Mouse (Mus musculus) stomach, embryonic 14.5 days (tissue): ENCODE results near the gene Fabp6. TPM values are rescaled to one million over a fixed set of nuclear protein-coding genes. Genes with fewer than 3 reads are reported as not detected.

Source experiments
- ATAC-seq: fragments of 200-750 bp; cut with Nextera tagmentation; 2 replicates; pipeline ENCODE4 v1.8.0; 2017; ENCODE audit warnings: low read depth, moderate TSS enrichment; ENCODE audit not compliant: insufficient number of reproducible peaks, insufficient read depth, low FRiP score
- H3K27ac ChIP-seq: fragments of 300-500 bp; sonication (generic); 2 replicates; pipeline ENCODE4 v1.5.1; 2014; ENCODE audit warnings: mild to moderate bottlenecking, low read length, moderate library complexity, mixed read lengths
- H3K27me3 ChIP-seq: fragments of 300-500 bp; sonication (generic); 2 replicates; pipeline ENCODE4 v1.6.1; 2014; ENCODE audit warnings: low read length, control low read depth, mixed read lengths; ENCODE audit not compliant: control insufficient read depth, insufficient read depth
- H3K36me3 ChIP-seq: fragments of 300-500 bp; sonication (generic); 2 replicates; pipeline ENCODE4 v1.6.1; 2014; ENCODE audit warnings: mild to moderate bottlenecking, control low read depth, low read length, moderate library complexity, mixed read lengths; ENCODE audit not compliant: control insufficient read depth, insufficient read depth
- H3K4me1 ChIP-seq: fragments of 300-500 bp; sonication (generic); 2 replicates; pipeline ENCODE4 v1.6.1; 2014; ENCODE audit warnings: low read length, control low read depth, mixed read lengths; ENCODE audit not compliant: control insufficient read depth, insufficient read depth
- H3K4me2 ChIP-seq: fragments of 300-500 bp; sonication (generic); replicated peaks from 2 replicates; pipeline ENCODE4 v1.6.1; 2014; ENCODE audit warnings: low read depth, low read length, control low read depth
- H3K4me3 ChIP-seq: fragments of 300-500 bp; sonication (generic); 2 replicates; pipeline ENCODE4 v1.5.1; 2014; ENCODE audit warnings: low read depth, low read length, control low read depth
- H3K9ac ChIP-seq: fragments of 300-500 bp; sonication (generic); replicated peaks from 2 replicates; pipeline ENCODE4 v1.6.1; 2014; ENCODE audit warnings: low read depth, mild to moderate bottlenecking, control low read depth, low read length, moderate library complexity, mixed read lengths
- H3K9me3 ChIP-seq: fragments of 300-500 bp; sonication (generic); 2 replicates; pipeline ENCODE4 v1.6.1; 2016; ENCODE audit warnings: low read depth, low read length, control low read depth; ENCODE audit not compliant: control insufficient read depth
- WGBS: fragments of 180-500 bp; shearing (Covaris S2); extraction: QIAGEN DNeasy Blood & Tissue Kit; methylation state at CpG from one replicate; pipeline ENCODE4 v1.1.7; 2014; 5-methylcytosine and 5-hydroxymethylcytosine counted together
- polyA plus RNA-seq: library from polyadenylated mRNA; unstranded; fragments of >200 nt; fragmentation: Nextera tagmentation; extraction: Ambion mirVana; gene quantifications from 2 replicates; pipeline ENCODE4 v1.2.1, GENCODE M21; 2014

Gene Fabp6
- not detected in 2 replicates for polyA plus RNA-seq

DNA sequence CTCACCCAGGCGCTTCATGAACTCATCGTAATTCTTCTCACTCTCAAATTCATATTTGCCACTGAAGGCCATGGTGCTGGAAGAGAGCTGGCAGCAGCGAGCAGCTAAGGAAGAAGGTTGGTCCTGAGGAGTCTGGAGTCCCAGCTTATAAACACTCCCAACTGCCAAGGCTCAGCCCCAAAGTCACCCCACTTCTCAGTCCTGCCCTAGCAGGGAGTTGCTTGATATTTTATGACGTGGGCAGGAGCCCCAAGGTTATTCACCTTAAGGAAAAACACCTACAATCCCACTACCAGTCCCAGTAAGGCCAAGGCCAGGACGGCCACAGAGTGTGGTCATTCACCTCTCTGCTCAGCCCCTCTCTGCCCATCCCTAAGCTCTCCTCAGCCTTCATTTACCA lies at the start of gene Fabp6:
TSS of gene Fabp6 (minus strand) at position 101 of the 400 bp plus-strand sequence.
- 82% methylated on average over 5 of the region's 5 CpGs for WGBS
- no peaks in the 10 kb centered on the region for H3K36me3 ChIP-seq
- ATAC-seq = no peak

DNA sequence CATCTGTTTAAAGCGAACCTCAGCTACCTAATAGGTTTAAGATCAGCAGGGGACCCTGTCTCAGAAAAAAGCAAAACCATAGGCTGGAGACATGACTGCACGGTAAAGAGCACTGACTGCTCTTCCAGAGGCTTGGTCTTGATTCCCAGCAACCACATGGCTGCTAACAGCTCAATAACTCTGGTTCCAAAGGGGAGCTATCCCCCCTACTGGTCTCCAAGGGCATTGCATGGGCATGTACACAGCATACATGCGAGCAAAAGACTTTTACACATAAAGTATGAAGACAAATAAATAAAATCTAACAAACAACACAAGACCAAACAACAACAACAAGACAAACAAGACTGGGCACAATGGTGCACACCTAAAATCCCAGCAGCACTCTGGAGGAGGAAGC lies 43.9 kb upstream of the Fabp6 start:
- H3K27me3 ChIP-seq = no peaks in the 10 kb centered on the region
- no peak overlapping the region for H3K9ac ChIP-seq
- H3K4me1 ChIP-seq = peaks cover 8% of the 10 kb centered on the region; the same call in 1 of the 2 replicates
- H3K4me3 ChIP-seq = no peak overlapping the region
- WGBS = 93% methylated on average over 3 of the region's 3 CpGs
- no peaks in the 10 kb centered on the region for H3K36me3 ChIP-seq
- H3K27ac ChIP-seq = no peak overlapping the region
- H3K9me3 ChIP-seq = no peaks in the 10 kb centered on the region
- no peak for ATAC-seq
- H3K4me2 ChIP-seq = no peak overlapping the region

More for the DNA sequence above, at the start of gene Fabp6:
- Histone ChIP-seq H3K9ac (no peak within 1 kb of the TSS), H3K27ac (no peak within 1 kb of the TSS), H3K27me3 (no peaks in the 10 kb centered on the region), H3K9me3 (no peaks in the 10 kb centered on the region), H3K4me1 (no peaks in the 10 kb centered on the region), H3K4me2 (no peak within 1 kb of the TSS), H3K4me3 (no peak within 1 kb of the TSS)

DNA sequence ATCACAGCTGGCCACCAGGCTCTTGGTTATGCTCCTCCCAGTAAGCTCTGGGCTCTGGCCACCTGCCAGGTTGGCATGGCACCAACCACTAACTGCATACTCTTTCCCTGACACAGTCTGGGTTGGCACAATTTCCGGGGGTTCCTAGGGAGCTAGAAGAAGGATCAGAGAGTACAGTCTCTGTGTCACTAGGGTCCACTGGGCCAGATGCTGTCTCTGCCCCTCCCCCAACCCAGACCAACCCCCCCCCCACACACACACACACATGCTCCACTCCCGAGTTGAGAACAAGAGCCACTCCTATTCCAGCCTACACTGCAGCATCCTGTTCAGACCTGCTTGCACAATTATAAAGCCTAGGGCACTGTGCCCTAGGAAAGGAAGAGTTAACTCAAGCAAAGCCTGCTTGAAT lies 41.8 kb upstream of the Fabp6 start:
- 34% methylated on average over 2 of the region's 2 CpGs for WGBS
- Histone ChIP-seq H3K4me3 (no peak overlapping the region), H3K9ac (no peak overlapping the region), H3K4me2 (no peak overlapping the region), H3K4me1 (peaks cover 8% of the 10 kb centered on the region; the same call in 1 of the 2 replicates), H3K36me3 (no peaks in the 10 kb centered on the region), H3K27ac (peak overlapping the region; percentile 18; the same call in 1 of the 2 replicates), H3K9me3 (no peaks in the 10 kb centered on the region), H3K27me3 (no peaks in the 10 kb centered on the region)
- ATAC-seq = peak; percentile 78

DNA sequence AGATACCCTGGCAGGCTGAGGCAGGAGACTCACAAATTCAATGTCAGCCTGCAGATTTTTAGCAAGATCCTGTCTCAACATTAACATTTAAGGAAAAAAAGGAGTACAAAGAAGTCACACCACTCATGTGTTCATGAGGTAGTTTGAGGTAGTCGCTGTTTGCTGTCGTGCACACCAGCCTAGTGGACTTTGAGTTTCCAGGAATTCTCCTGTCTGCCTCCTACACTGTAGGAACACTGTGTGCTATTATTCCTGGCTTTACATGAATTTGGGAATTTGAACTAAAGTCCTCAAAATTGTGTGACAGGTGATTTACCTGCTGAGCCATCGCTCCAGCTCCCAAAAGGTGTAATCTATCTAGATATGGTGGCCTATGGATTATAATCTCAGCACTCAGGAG lies 37.1 kb upstream of the Fabp6 start:
- Histone ChIP-seq H3K9ac (no peak overlapping the region), H3K27me3 (no peaks in the 10 kb centered on the region), H3K4me3 (no peak overlapping the region), H3K4me1 (peaks cover 14% of the 10 kb centered on the region), H3K36me3 (no peaks in the 10 kb centered on the region), H3K9me3 (no peaks in the 10 kb centered on the region), H3K27ac (no peak overlapping the region), H3K4me2 (no peak overlapping the region)
- WGBS = 93% methylated on average over 3 of the region's 3 CpGs
- ATAC-seq = no peak

DNA sequence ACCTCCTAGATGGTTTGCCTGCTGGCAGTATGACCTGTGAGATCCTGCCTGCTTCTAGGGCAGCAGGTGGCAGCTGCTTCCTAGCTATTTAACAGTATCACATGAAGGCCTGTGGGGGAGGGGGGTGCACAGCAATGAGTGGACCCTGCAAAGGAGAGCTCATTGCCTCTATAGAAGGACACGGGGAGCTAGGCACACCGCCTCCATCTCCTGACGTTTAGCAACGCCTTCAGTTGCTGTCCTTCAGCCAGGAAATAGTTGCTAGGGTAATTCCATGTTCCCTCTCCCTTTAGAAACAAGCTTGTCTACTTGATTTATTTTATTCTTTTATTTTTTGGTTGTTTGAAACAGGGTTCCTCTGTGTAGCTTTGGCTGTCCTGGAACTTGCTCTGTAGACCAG lies 35.4 kb upstream of the Fabp6 start:
- H3K4me1 ChIP-seq = peaks cover 16% of the 10 kb centered on the region
- WGBS = 69% methylated on average over 4 of the region's 4 CpGs

DNA sequence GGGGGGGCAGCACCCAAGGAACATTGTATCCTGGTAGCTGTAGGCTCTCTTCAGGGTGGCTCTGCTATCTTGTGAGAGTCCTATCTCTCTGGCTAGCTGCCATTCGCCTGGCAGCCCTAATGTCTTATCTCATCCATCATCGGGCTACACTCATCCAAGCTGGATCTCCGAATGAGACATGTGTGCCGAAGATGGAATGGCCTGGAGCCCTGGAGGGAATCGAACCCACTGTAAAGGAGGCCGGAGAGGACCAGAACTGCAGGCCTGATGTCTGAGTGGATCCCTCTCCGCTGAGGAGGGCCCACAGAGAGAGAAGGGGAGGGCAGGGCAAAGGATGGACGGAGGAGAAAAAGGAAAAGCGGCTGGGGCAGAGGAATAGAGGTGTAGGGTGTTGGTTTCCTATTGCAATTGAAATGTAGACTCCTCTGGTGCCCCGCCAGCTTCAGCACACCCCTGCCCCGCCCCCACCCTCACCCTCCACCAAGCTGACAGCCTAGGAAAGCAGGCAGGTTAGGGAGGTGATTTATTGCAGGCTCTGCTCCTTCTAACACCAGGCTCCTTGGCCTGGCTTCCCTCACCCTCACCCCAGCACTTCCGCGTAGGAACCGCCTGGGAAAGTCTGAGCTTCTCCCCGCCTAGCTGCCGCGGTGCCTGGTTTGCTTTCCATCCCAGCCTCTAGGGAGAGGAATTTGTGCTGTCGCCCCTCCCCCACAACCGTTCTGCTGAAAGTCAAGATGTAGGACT lies 32.5 kb upstream of the Fabp6 start:
- Histone ChIP-seq H3K27me3 (no peaks in the 10 kb centered on the region), H3K4me3 (no peak overlapping the region), H3K4me2 (peak overlapping the region; percentile 25), H3K36me3 (no peaks in the 10 kb centered on the region), H3K27ac (peak overlapping the region; percentile 63), H3K9me3 (no peaks in the 10 kb centered on the region), H3K9ac (no peak overlapping the region), H3K4me1 (peaks cover 16% of the 10 kb centered on the region)
- ATAC-seq = peak; percentile 83
- WGBS = 14% methylated on average over 19 of the region's 19 CpGs

More for the DNA sequence above, 35.4 kb upstream of the Fabp6 start:
- no peaks in the 10 kb centered on the region for H3K27me3 ChIP-seq
- no peak overlapping the region for H3K4me2 ChIP-seq
- H3K9me3 ChIP-seq = no peaks in the 10 kb centered on the region
- no peak for ATAC-seq
- no peaks in the 10 kb centered on the region for H3K36me3 ChIP-seq
- no peak overlapping the region for H3K4me3 ChIP-seq
- H3K9ac ChIP-seq = no peak overlapping the region
- H3K27ac ChIP-seq = no peak overlapping the region

DNA sequence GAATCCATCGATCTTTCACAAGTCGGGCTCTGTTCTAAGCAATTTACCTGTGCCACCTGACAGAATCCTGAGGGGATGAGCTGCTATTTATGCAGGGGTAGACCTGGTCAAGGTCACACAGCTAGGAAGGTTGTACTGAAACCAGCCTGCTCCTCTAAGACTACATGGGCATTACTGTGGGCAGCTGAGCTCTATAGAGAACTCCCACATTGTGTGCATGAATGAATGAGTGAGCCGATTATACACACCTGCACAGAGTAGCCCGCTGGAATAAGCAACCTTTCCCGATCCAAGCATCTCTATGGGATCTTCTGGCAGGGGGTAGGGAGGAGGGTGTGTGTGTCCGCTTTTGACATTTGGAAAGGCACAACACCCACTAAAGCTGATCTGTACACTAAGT lies 31.8 kb upstream of the Fabp6 start:
- H3K27ac ChIP-seq = no peak overlapping the region; the same call in 1 of the 2 replicates
- peaks cover 16% of the 10 kb centered on the region for H3K4me1 ChIP-seq
- no peak overlapping the region for H3K4me2 ChIP-seq
- H3K36me3 ChIP-seq = no peaks in the 10 kb centered on the region
- no peaks in the 10 kb centered on the region for H3K9me3 ChIP-seq
- ATAC-seq = no peak; the same call in 1 of the 2 replicates
- 67% methylated on average over 6 of the region's 6 CpGs for WGBS
- H3K9ac ChIP-seq = no peak overlapping the region
- no peaks in the 10 kb centered on the region for H3K27me3 ChIP-seq
- no peak overlapping the region for H3K4me3 ChIP-seq

DNA sequence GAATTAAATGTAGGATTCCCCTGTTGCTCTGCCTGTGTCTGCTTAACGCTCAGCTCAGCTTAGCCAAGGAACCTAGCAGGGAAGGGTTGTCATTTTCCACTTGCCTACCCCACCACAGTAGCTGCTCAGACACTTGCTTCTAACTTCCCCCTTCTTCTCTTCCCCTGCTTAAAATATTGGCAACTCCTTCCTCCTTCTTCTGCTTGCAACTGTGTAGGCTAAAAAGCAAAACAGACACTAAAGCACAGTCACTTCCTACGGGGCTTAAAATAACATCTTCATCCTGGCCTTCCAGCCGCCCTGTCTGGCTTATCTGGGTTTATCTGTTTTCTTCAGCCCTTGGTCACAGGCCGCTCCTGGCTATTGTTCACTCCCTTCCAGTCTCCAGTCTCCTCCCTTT lies 31.2 kb upstream of the Fabp6 start:
- Histone ChIP-seq H3K9me3 (no peaks in the 10 kb centered on the region), H3K4me1 (peaks cover 16% of the 10 kb centered on the region), H3K27ac (no peak overlapping the region), H3K36me3 (no peaks in the 10 kb centered on the region), H3K4me3 (no peak overlapping the region), H3K4me2 (no peak overlapping the region), H3K9ac (no peak overlapping the region), H3K27me3 (no peaks in the 10 kb centered on the region)
- 34% methylated on average over 4 of the region's 4 CpGs for WGBS
- ATAC-seq = no peak

DNA sequence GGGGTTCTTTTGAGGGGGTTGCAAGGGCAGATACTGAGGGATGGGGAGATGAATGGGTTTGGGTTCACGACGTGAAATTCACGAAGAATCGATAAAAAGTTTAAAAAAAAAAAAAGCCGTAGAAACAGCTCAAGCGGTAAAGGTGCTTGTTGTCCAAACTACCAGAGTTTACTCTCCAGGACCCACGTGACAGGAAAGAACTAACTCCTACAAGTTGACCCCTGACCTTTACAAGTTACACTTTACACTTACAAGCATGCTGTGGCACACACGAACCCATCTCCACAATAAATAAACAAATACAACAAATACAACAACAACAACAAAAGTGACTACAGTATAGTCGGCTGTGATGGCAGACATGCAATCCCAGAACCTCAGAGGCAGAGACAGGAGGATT lies 30.3 kb upstream of the Fabp6 start:
- no peak for ATAC-seq
- Histone ChIP-seq H3K36me3 (no peaks in the 10 kb centered on the region), H3K27ac (no peak overlapping the region), H3K4me1 (peaks cover 20% of the 10 kb centered on the region), H3K4me3 (no peak overlapping the region), H3K9ac (no peak overlapping the region), H3K4me2 (no peak overlapping the region), H3K9me3 (no peaks in the 10 kb centered on the region), H3K27me3 (no peaks in the 10 kb centered on the region)
- 81% methylated on average over 9 of the region's 9 CpGs for WGBS
